Mouse (Mus musculus) G1E (cell line): Measurements from ENCODE around the gene Fgfr2. TPM values are rescaled to one million over a fixed set of nuclear protein-coding genes. Genes with fewer than 3 reads are reported as not detected.
A peak's percentile ranks its signal among the peaks of the same experiment; 100 is the strongest.

ENCODE experiments used
- ATAC-seq: 2 replicates; pipeline ENCODE4 v1.8.0; 2016; ENCODE audit warnings: mild to moderate bottlenecking; ENCODE audit not compliant: insufficient number of reproducible peaks, poor library complexity, low FRiP score, severe bottlenecking; ENCODE audit errors: extremely low read depth
- DNase-seq: peaks from one replicate; pipeline ENCODE4 v3.0.0; 2012; ENCODE audit warnings: low spot score
- H3K27me3 ChIP-seq: 2 replicates; pipeline ENCODE4 v1.6.1; 2012; ENCODE audit warnings: mild to moderate bottlenecking, low read length, inconsistent platforms; ENCODE audit not compliant: insufficient read depth
- H3K36me3 ChIP-seq: replicated peaks from 2 replicates; pipeline ENCODE3; 2012; ENCODE audit warnings: mild to moderate bottlenecking, inconsistent platforms
- H3K4me1 ChIP-seq: 2 replicates; pipeline ENCODE4 v1.6.1; 2012; ENCODE audit warnings: low read depth, low read length, inconsistent platforms, mixed read lengths; ENCODE audit not compliant: insufficient read depth
- H3K4me3 ChIP-seq: 2 replicates; pipeline ENCODE4 v1.5.1; 2012; ENCODE audit warnings: low read depth, mild to moderate bottlenecking, inconsistent platforms, low read length, moderate library complexity, mixed read lengths
- H3K9me3 ChIP-seq: replicated peaks from 2 replicates; pipeline ENCODE4 v1.6.1; 2012; ENCODE audit warnings: inconsistent platforms
- CTCF ChIP-seq: IDR thresholded peaks from 2 replicates; pipeline ENCODE4 v1.5.1; 2012; ENCODE audit warnings: low read depth, low read length, inconsistent platforms, mixed read lengths
- GATA1 ChIP-seq: IDR thresholded peaks from 2 replicates; pipeline ENCODE4 v1.6.1; 2012; ENCODE audit warnings: borderline replicate concordance, low read length, inconsistent platforms, mixed read lengths
- GATA2 ChIP-seq: IDR thresholded peaks from 2 replicates; pipeline ENCODE4 v1.6.1; 2012; ENCODE audit warnings: low read depth, low read length, inconsistent platforms, borderline replicate concordance
- POLR2AphosphoS5 ChIP-seq: IDR thresholded peaks from 2 replicates; pipeline ENCODE4 v1.6.1; 2012; ENCODE audit warnings: low read depth, low read length, inconsistent platforms; ENCODE audit not compliant: insufficient replicate concordance
- TAL1 ChIP-seq: conservative IDR thresholded peaks from 2 replicates; pipeline ENCODE4 v1.6.1; 2012; ENCODE audit warnings: low read depth, low read length, inconsistent platforms, mixed read lengths
- polyA plus RNA-seq: library from polyadenylated mRNA; stranded (reverse); fragments of >175 nt; gene quantifications from 2 replicates; pipeline ENCODE4 v1.2.3, GENCODE M21; 2012
- total RNA-seq, 2 experiments: library from RNA; stranded (forward) in 1 of 2; stranded (reverse) in 1 of 2; fragments of 200-1000 nt in 1 of 2; fragments of >200 nt in 1 of 2; fragmentation: Nextera tagmentation in 1 of 2; gene quantifications; 2 replicates each; pipeline ENCODE4 v1.2.3; 2014 to 2017

Gene Fgfr2
- total and polyA plus RNA-seq, 3 experiments = 0.22 TPM; not detected in 2

DNA sequence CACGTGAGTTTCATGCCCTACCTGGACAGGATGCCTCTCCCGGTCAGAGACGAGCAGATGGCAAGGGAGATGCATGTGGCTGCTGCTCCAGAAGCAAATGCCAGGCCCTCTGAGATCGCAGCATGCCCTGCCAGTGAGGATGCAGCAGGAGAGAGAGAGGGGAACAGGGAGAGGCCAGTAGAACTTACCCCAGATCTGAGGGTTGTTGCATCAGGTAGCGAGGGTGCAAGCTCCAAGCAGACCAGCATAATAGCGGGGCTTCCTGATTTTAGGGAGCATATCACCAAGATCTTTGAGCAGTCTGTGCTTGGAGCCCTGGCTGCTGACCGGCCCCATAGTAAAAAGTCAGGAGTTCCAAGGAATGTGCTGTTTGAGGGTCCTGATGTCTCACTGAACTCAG is 2497.8 kb downstream of the Fgfr2 start:
- H3K27me3 ChIP-seq = no peaks in the 10 kb centered on the region; the same call in 1 of the 2 replicates
- no peak for TF ChIP-seq TAL1
- DNase-seq (no peak), ATAC-seq (no peak)
- H3K4me1 ChIP-seq = no peaks in the 10 kb centered on the region
- 0 out of 2 replicates have a peak overlapping the region, but pooled peaks have one; percentile 8 for H3K4me3 ChIP-seq
- H3K9me3 ChIP-seq = peaks cover 67% of the 10 kb centered on the region
- H3K36me3 ChIP-seq = no peaks in the 10 kb centered on the region

DNA sequence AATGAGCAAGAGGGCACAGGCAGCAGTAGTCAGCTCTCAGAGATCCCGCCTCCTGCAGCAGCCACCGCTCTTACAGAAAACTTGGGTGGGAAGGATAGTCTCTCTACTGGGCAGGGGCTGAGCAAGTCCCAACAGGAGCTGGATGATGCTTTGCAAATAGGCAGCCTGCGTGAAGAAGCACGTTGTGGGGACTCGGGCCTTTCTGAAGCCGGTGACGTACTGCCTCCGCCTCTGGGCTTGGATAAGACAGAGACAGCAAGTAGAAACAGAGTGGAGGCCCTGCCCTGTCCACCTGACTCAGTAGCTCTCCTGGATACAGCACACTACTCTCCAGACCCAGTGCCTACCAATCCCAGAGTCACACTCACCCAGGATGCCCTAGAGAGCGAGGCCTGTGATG is 2498.9 kb downstream of the Fgfr2 start:
- ATAC-seq (no peak), DNase-seq (no peak)
- Histone ChIP-seq H3K36me3 (no peaks in the 10 kb centered on the region), H3K9me3 (peaks cover 66% of the 10 kb centered on the region), H3K4me3 (no peak overlapping the region), H3K4me1 (no peaks in the 10 kb centered on the region), H3K27me3 (no peaks in the 10 kb centered on the region; the same call in 1 of the 2 replicates)
- no peak for TF ChIP-seq POLR2AphosphoS5
- TF ChIP-seq GATA1 = no peak

DNA sequence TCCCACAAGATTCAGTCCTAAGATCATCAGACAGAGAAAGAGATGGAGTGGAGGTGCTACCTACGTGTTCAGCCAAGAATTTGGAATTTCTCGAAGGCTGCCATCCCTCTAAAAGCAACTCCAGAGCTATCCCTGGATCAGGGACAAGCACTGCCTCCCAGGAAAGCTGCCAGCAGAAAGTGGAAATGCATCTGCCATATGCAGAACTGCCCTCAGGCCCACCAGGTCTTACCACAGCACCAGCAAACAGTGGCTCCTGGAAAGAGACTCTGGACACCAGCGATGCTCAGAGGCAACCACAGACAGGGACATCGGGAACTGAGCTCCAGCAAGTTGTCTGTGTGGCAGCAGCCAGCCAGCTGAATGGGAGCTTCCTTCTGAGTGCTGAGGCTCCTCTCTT is 2500.8 kb downstream of the Fgfr2 start:
- DNase-seq = no peak
- no peaks in the 10 kb centered on the region for H3K4me1 ChIP-seq
- TF ChIP-seq TAL1 (no peak), GATA2 (no peak), POLR2AphosphoS5 (no peak), GATA1 (no peak), CTCF (no peak)
- no peaks in the 10 kb centered on the region; the same call in 1 of the 2 replicates for H3K27me3 ChIP-seq
- no peak for ATAC-seq
- H3K4me3 ChIP-seq = no peak overlapping the region
- H3K36me3 ChIP-seq = no peaks in the 10 kb centered on the region
- peaks cover 73% of the 10 kb centered on the region for H3K9me3 ChIP-seq

DNA sequence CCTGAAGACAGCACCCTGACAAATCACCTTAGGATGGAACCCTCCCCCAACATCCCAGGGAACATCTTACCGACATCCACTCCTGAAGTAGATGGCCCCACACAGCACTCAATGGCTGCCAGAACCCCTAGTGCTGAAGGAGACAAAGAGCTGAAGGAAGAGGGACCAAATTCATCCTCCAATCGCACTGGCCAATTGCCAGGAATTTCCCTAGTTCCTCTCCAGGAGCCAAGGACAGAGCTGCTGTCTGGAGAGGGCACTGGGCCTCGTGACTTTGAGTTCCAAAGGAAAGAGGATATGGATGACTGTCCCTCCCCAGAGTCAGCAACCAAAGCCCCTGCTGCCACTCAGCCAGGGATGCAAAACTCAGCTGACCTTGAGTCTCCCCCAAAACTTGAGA is 2501.2 kb downstream of the Fgfr2 start:
- DNase-seq = no peak
- Histone ChIP-seq H3K36me3 (no peaks in the 10 kb centered on the region), H3K4me1 (no peaks in the 10 kb centered on the region), H3K4me3 (no peak overlapping the region), H3K27me3 (no peaks in the 10 kb centered on the region; the same call in 1 of the 2 replicates), H3K9me3 (peaks cover 71% of the 10 kb centered on the region)
- TF ChIP-seq GATA1 (no peak), GATA2 (no peak), CTCF (no peak), TAL1 (no peak), POLR2AphosphoS5 (no peak)
- ATAC-seq = no peak

DNA sequence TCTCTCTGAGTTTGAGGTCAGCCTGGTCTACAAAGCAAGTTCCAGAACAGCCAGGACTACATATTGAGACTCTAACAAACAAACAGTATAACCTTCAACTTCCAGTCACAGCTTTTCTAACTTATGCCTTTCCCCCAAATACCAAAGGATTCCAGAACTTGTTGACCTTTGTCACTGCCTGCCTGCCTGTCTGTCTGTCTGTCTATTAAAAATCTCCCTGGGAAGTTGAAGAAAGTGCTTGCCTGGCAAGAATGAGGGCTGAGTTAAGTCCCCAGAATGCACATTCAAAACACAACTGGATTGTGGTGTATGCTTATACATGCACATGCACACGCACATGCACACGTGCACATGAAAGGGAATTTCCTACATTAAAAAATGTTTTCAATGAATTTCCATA is 2502.1 kb downstream of the Fgfr2 start:
- DNase-seq = no peak
- TF ChIP-seq GATA2 (no peak), CTCF (no peak), TAL1 (no peak), GATA1 (no peak), POLR2AphosphoS5 (no peak)
- no peaks in the 10 kb centered on the region; the same call in 1 of the 2 replicates for H3K27me3 ChIP-seq
- no peak overlapping the region for H3K4me3 ChIP-seq
- ATAC-seq = no peak
- no peaks in the 10 kb centered on the region for H3K4me1 ChIP-seq
- H3K36me3 ChIP-seq = no peaks in the 10 kb centered on the region
- peaks cover 68% of the 10 kb centered on the region for H3K9me3 ChIP-seq

DNA sequence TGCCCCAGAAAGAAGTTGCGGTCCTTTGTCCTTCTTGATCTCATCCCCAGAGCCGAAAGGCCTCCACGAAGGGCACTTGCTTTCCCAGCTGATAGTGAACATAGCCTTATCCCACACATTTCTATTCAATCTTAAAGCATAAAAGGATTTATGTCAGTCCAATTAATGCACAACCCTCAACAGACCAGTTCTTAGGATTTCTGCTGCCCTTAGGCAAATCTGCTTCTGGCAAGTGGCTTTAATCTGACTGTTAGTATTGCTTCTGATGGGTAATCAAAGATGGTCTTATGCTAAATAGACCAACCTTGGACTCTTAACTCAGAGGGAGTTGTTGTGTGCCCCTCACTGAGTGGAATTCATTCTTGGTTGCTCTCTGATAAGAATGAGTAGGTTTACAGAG is 2505.6 kb downstream of the Fgfr2 start:
- no peaks in the 10 kb centered on the region for H3K36me3 ChIP-seq
- TF ChIP-seq CTCF (no peak), TAL1 (no peak), GATA2 (no peak), GATA1 (no peak), POLR2AphosphoS5 (no peak)
- H3K9me3 ChIP-seq = peaks cover 42% of the 10 kb centered on the region
- no peak for DNase-seq
- no peaks in the 10 kb centered on the region for H3K4me1 ChIP-seq
- ATAC-seq = no peak
- H3K27me3 ChIP-seq = no peaks in the 10 kb centered on the region
- H3K4me3 ChIP-seq = no peak overlapping the region

DNA sequence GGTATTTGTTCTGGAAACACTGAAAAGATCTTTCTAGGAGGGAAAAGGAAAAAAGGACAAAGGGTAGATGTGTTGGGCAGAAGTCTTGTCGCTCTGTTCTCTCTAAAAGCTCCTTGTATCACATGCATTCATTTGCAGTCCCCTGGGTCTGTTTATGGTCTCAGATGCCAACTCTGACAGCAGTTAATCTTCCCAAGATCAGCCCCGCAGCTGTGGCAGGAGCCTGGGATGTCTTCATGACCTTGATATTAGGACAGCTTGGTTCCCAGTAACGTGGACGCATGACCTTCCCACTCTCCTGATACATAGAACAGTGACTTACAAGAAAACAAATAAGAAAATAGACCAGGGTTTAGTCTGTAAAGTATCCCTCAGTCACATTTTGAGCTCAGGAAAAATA is 2509.2 kb downstream of the Fgfr2 start:
- no peaks in the 10 kb centered on the region for H3K36me3 ChIP-seq
- TF ChIP-seq GATA1 = no peak
- no peak for TF ChIP-seq CTCF
- no peak for TF ChIP-seq TAL1
- no peak for TF ChIP-seq GATA2
- no peak for TF ChIP-seq POLR2AphosphoS5
- peaks cover 23% of the 10 kb centered on the region for H3K9me3 ChIP-seq
- no peaks in the 10 kb centered on the region for H3K27me3 ChIP-seq
- DNase-seq (no peak), ATAC-seq (no peak)
- H3K4me3 ChIP-seq = no peak overlapping the region
- no peaks in the 10 kb centered on the region for H3K4me1 ChIP-seq
